Mouse (Mus musculus) cerebellum, adult (tissue): Measurements from ENCODE around the gene Evi5l.

Experiments used
- ATAC-seq: cut with Nextera tagmentation; 2 replicates; pipeline ENCODE4 v1.9.2; 2017; ENCODE audit warnings: mild to moderate bottlenecking, moderate library complexity, mixed read lengths; ENCODE audit not compliant: insufficient number of reproducible peaks, low FRiP score, low TSS enrichment

The Evi5l gene

DNA sequence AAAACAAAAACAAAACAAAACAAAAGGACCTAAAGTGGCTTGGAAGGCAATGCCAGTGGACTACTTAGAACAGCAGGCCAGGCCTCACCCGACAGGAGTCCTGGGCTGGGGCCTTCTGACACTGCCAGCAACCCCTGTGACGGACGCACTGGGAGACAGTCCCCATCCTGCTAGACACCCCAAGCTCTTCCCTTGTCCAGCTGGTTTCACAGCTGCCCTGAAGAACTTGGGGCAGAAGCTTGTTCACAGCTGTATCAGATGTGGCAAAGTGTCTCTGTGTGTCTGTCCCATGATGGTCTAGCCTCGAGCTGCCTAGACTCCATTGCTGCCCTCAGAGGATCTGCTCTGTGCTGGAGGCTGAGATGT, 93.4 kb downstream of the Evi5l start:
- ATAC-seq, result no peak
